Mouse (Mus musculus): ENCODE data around the gene Sgpl1. TPM values are rescaled to one million over a fixed set of nuclear protein-coding genes. Genes with fewer than 3 reads are reported as not detected.

Gene Sgpl1
- total and polyA plus RNA-seq, 2 experiments = 39.9 to 43.7 TPM

DNA sequence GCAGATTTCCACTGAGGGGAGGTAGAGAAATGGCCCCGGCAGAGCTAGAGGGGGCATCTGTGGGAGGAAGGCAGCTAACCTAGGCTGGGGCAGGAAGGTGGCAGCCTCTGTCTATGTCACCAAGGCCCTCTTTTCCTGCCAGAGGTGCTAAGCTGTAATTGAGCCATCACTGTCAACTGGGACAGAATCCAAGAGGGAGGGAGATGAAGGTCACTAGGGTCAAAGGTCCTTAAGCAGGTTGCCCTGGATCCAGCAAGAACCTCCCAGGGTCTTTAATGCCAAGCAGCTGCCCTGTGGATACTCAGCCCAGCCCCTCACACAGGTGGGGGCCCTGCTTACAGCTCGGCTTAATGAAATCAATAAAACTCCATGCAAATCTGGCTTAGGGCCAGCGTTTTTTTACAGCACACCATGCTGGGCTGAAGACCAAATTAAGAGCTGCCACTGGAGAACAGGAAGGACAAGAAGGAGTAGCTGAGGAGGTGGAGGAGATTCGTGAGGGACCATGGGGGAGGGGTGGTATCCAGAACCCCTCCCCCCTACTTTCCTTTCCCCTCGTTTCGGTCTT, 87.9 kb downstream of the Sgpl1 start:
- H3K4me1 ChIP-seq (ENCODE audit: control insufficient read depth, insufficient read depth, low read length) = peaks cover 6% of the 10 kb centered on the region
- no peak overlapping the region for H3K4me3 ChIP-seq (ENCODE audit: insufficient read depth, low read depth, low read length)
- H3K36me3 ChIP-seq (ENCODE audit: control insufficient read depth, insufficient read depth, low read length) = no peaks in the 10 kb centered on the region
- no peaks in the 10 kb centered on the region for H3K27me3 ChIP-seq (ENCODE audit: control insufficient read depth, insufficient read depth, low read length)
- WGBS = 32% methylated on average over 6 of the region's 6 CpGs
- no peak overlapping the region for H3K9ac ChIP-seq (ENCODE audit: low read depth, low read length)
- peak; percentile 5; the same call in 1 of the 2 replicates for TF ChIP-seq CTCF (IDR thresholded peaks at IDR 0.05; ENCODE audit: low read depth, low read length)
- TF ChIP-seq POLR2A (IDR thresholded peaks at IDR 0.05; ENCODE audit: extremely low read depth, insufficient read depth, low read length) = no peak
- DNase-seq (ENCODE audit: extremely low read depth, low read depth, low spot score) = peak; percentile 87
- H3K79me2 ChIP-seq (ENCODE audit: control insufficient read depth, insufficient read depth, low read length) = no peaks in the 10 kb centered on the region
- H3K27ac ChIP-seq (replicated peaks; ENCODE audit: insufficient read depth, low read depth, low read length) = no peak overlapping the region

DNA sequence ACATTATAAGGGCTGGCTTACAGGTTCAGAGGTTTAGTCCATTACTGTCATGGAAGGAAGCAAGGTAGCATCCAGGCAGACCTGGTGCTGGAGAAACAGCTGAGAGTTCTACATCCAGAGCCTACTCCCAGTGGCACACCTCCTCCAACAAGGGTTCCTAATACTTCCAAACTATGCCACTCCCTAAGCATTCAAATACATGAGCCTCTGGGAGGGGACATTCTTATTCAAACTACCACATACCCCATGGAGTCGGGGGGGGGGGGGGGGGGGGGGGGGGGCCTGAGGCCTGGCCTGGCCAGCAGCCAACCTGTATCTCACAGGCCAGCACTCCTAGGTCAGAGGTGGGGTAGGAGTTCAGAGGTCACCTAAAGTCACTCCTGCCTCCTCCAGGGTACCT, 88.4 kb downstream of the Sgpl1 start:
- no peaks in the 10 kb centered on the region for H3K79me2 ChIP-seq (ENCODE audit: control insufficient read depth, insufficient read depth, low read length)
- H3K27me3 ChIP-seq (ENCODE audit: control insufficient read depth, insufficient read depth, low read length) = no peaks in the 10 kb centered on the region
- peaks cover 6% of the 10 kb centered on the region for H3K4me1 ChIP-seq (ENCODE audit: control insufficient read depth, insufficient read depth, low read length)
- H3K4me3 ChIP-seq (ENCODE audit: insufficient read depth, low read depth, low read length) = no peak overlapping the region
- H3K36me3 ChIP-seq (ENCODE audit: control insufficient read depth, insufficient read depth, low read length) = no peaks in the 10 kb centered on the region
- H3K27ac ChIP-seq (replicated peaks; ENCODE audit: insufficient read depth, low read depth, low read length) = no peak overlapping the region
- no CpG with 5 or more reads among the region's 1 CpGs for WGBS
- TF ChIP-seq POLR2A (IDR thresholded peaks at IDR 0.05; ENCODE audit: extremely low read depth, insufficient read depth, low read length) (no peak), CTCF (IDR thresholded peaks at IDR 0.05; ENCODE audit: low read depth, low read length) (no peak)
- H3K9ac ChIP-seq (ENCODE audit: low read depth, low read length) = no peak overlapping the region
- DNase-seq (ENCODE audit: extremely low read depth, low read depth, low spot score) = no peak

DNA sequence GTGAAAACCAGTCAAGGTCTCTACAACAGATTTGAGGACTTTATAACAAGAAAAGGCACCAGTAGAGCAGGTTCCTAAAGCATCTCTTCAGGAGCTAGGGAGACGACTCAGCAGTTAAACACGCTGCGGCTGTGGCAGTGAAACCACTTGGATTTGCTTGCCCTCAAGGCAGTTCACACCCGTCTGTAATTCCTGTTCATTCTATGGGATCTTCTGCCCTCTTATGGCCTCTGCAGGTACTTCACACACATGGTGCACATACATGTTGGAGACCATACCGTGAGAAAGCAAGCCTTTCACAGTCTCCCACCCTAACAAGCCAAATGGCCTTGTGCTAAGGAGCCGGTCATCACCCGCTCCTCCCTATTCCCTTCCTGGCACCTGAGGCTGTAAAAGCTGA, 90.8 kb downstream of the Sgpl1 start:
- Histone ChIP-seq H3K79me2 (ENCODE audit: control insufficient read depth, insufficient read depth, low read length) (no peaks in the 10 kb centered on the region), H3K9ac (ENCODE audit: low read depth, low read length) (no peak overlapping the region), H3K27ac (replicated peaks; ENCODE audit: insufficient read depth, low read depth, low read length) (no peak overlapping the region), H3K36me3 (ENCODE audit: control insufficient read depth, insufficient read depth, low read length) (no peaks in the 10 kb centered on the region), H3K4me1 (ENCODE audit: control insufficient read depth, insufficient read depth, low read length) (peaks cover 6% of the 10 kb centered on the region), H3K27me3 (ENCODE audit: control insufficient read depth, insufficient read depth, low read length) (no peaks in the 10 kb centered on the region), H3K4me3 (ENCODE audit: insufficient read depth, low read depth, low read length) (no peak overlapping the region)
- 96% methylated on average over 7 of the region's 7 CpGs for WGBS
- no peak for TF ChIP-seq CTCF (IDR thresholded peaks at IDR 0.05; ENCODE audit: low read depth, low read length)
- TF ChIP-seq POLR2A (IDR thresholded peaks at IDR 0.05; ENCODE audit: extremely low read depth, insufficient read depth, low read length) = no peak
- DNase-seq (ENCODE audit: extremely low read depth, low read depth, low spot score) = no peak

DNA sequence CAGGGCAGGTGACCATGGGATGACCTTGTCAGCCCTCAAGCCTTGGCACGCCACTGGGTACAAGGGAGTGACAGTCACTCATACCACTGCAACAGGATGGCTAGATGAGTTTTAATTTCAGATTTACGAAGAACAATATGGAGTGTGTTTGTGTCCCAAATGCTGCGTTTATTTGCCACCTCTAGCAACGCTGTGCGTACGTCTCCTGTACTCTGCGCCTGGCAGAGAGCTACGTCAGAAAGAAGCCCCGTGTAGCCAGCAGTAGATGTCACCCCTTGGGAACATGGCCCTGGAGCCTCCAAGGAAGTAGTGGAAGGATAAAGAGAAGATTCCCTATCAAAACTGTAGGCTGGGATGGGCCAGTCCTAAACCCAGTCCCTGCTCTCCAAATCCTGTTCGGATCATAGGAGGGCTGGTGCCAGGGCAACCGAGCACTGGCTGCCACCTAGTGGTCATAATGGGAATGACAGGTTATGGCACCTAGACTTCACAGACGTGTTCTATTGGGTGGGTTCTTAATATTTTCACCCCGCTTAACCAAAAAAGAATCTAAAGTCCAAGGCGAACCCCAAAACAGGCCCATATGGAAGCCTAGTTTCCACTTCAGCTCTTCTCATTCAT, 95.4 kb downstream of the Sgpl1 start:
- no peaks in the 10 kb centered on the region for H3K27me3 ChIP-seq (ENCODE audit: control insufficient read depth, insufficient read depth, low read length)
- no peak overlapping the region for H3K4me3 ChIP-seq (ENCODE audit: insufficient read depth, low read depth, low read length)
- H3K9ac ChIP-seq (ENCODE audit: low read depth, low read length) = no peak overlapping the region
- TF ChIP-seq POLR2A (IDR thresholded peaks at IDR 0.05; ENCODE audit: extremely low read depth, insufficient read depth, low read length) (no peak), CTCF (IDR thresholded peaks at IDR 0.05; ENCODE audit: low read depth, low read length) (peak; percentile 95)
- peak; percentile 27 for DNase-seq (ENCODE audit: extremely low read depth, low read depth, low spot score)
- H3K79me2 ChIP-seq (ENCODE audit: control insufficient read depth, insufficient read depth, low read length) = no peaks in the 10 kb centered on the region
- H3K27ac ChIP-seq (replicated peaks; ENCODE audit: insufficient read depth, low read depth, low read length) = no peak overlapping the region
- WGBS = 55% methylated on average over 14 of the region's 14 CpGs
- no peaks in the 10 kb centered on the region for H3K4me1 ChIP-seq (ENCODE audit: control insufficient read depth, insufficient read depth, low read length)
- H3K36me3 ChIP-seq (ENCODE audit: control insufficient read depth, insufficient read depth, low read length) = no peaks in the 10 kb centered on the region

Other genes with a start within 250 kb of the Sgpl1 start
- gene Pcbd1, start 58.4 kb downstream of the Sgpl1 start, total RNA-seq (2014; rRNA removed) = 330 and 347 TPM in 2 replicates
- gene Pcbd1, start 58.4 kb downstream of the Sgpl1 start, polyA plus RNA-seq (2012; rRNA removed) = 340 and 409 TPM in 2 replicates
- not detected in 2 replicates for gene Tbata, start 24.3 kb upstream of the Sgpl1 start, total RNA-seq (2014; rRNA removed)
- gene Tbata, start 24.3 kb upstream of the Sgpl1 start, polyA plus RNA-seq (2012; rRNA removed) = not detected in 2 replicates
- gene Adamts14, start 125.7 kb upstream of the Sgpl1 start, total RNA-seq (2014; rRNA removed) = 0.55 and 0.60 TPM in 2 replicates
- 0.61 and 0.73 TPM in 2 replicates for gene Adamts14, start 125.7 kb upstream of the Sgpl1 start, polyA plus RNA-seq (2012; rRNA removed)
- gene Prf1, start 150.1 kb upstream of the Sgpl1 start, total RNA-seq (2014; rRNA removed) = 0.27 and 0.28 TPM in 2 replicates
- 0.18 and 0.26 TPM in 2 replicates for gene Prf1, start 150.1 kb upstream of the Sgpl1 start, polyA plus RNA-seq (2012; rRNA removed)
- gene Pald1, start 235.8 kb upstream of the Sgpl1 start, total RNA-seq (2014; rRNA removed) = 7.5 and 8.0 TPM in 2 replicates
- 6.6 and 8.1 TPM in 2 replicates for gene Pald1, start 235.8 kb upstream of the Sgpl1 start, polyA plus RNA-seq (2012; rRNA removed)

All from liver, adult 2 months (tissue).